Mouse (Mus musculus) liver, adult 2 months (tissue): Measurements from ENCODE around the gene Lrrtm3. TPM values are rescaled to one million over a fixed set of nuclear protein-coding genes. Genes with fewer than 3 reads are reported as not detected.

Experiments
- DNase-seq: peaks from one replicate; pipeline ENCODE4 v3.0.0-alpha.2; 2011; ENCODE audit warnings: low read depth, low spot score; ENCODE audit errors: extremely low read depth
- H3K27ac ChIP-seq: fragments of 200-500 bp; replicated peaks from 2 replicates; pipeline ENCODE4 v1.5.1; 2012; ENCODE audit warnings: low read depth, mild to moderate bottlenecking, control low read depth, inconsistent platforms, low read length; ENCODE audit not compliant: insufficient read depth
- H3K27me3 ChIP-seq: fragments of 200-500 bp; 2 replicates; pipeline ENCODE4 v1.6.1; 2012; ENCODE audit warnings: mild to moderate bottlenecking, moderate library complexity, low read length, inconsistent platforms; ENCODE audit not compliant: control insufficient read depth, insufficient read depth
- H3K36me3 ChIP-seq: fragments of 200-500 bp; 2 replicates; pipeline ENCODE4 v1.6.1; 2012; ENCODE audit warnings: low read length, inconsistent platforms; ENCODE audit not compliant: control insufficient read depth, insufficient read depth
- H3K4me1 ChIP-seq: fragments of 200-500 bp; 2 replicates; pipeline ENCODE4 v1.6.1; 2011; ENCODE audit warnings: low read length; ENCODE audit not compliant: control insufficient read depth, insufficient read depth
- H3K4me3 ChIP-seq: fragments of 200-500 bp; 2 replicates; pipeline ENCODE4 v1.5.1; 2011; ENCODE audit warnings: low read depth, mild to moderate bottlenecking, control low read depth, low read length, moderate library complexity; ENCODE audit not compliant: insufficient read depth
- H3K79me2 ChIP-seq: fragments of 200-500 bp; 2 replicates; pipeline ENCODE4 v1.6.1; 2012; ENCODE audit warnings: inconsistent platforms, mild to moderate bottlenecking, low read length, moderate library complexity; ENCODE audit not compliant: control insufficient read depth, insufficient read depth
- H3K9ac ChIP-seq: fragments of 200-500 bp; 2 replicates; pipeline ENCODE4 v1.6.1; 2012; ENCODE audit warnings: low read depth, mild to moderate bottlenecking, control low read depth, inconsistent platforms, low read length
- CTCF ChIP-seq: fragments of 200-500 bp; IDR thresholded peaks from 2 replicates; pipeline ENCODE4 v1.5.1; 2011; ENCODE audit warnings: low read depth, low read length, control low read depth
- POLR2A ChIP-seq: fragments of 200-500 bp; IDR thresholded peaks from 2 replicates; pipeline ENCODE4 v1.6.1; 2011; ENCODE audit warnings: low read length, control low read depth; ENCODE audit not compliant: insufficient read depth; ENCODE audit errors: extremely low read depth
- WGBS: fragments of 180-500 bp; shearing (Covaris S2); methylation state at CpG from one replicate; pipeline ENCODE4 v1.1.7; 2018; 5-methylcytosine and 5-hydroxymethylcytosine counted together
- polyA plus RNA-seq: library from polyadenylated mRNA; depleted of rRNA; stranded (reverse); fragments of >200 nt; gene quantifications from 2 replicates; pipeline ENCODE4 v1.2.3, GENCODE M21; 2012
- total RNA-seq: library from RNA; depleted of rRNA; stranded (reverse); fragments of >200 nt; gene quantifications from 2 replicates; pipeline ENCODE4 v1.2.3, GENCODE M21; 2014

Lrrtm3 gene
- total and polyA plus RNA-seq, 2 experiments = not detected

DNA sequence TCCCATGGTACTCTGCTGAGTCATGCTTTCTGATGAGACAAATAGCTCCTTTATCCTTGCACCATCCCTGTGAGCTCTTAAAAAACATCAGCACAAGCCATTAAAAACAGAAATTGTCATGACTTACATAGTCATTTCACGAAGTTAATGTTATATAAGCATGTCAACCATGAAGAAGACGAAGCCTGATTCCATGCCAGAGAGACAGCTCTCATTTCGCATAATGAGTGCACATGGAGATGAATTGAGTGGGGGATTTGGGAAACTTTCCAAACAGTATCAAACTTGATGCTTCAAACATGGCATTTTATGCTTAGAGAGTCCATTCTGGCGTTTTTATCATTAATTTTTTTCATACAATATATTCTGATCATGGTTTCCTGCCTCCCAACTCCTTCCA is 104.5 kb downstream of the Lrrtm3 start:
- Histone ChIP-seq H3K27ac (no peak overlapping the region), H3K9ac (no peak overlapping the region), H3K4me3 (no peak overlapping the region), H3K79me2 (no peaks in the 10 kb centered on the region), H3K36me3 (no peaks in the 10 kb centered on the region), H3K4me1 (no peaks in the 10 kb centered on the region), H3K27me3 (no peaks in the 10 kb centered on the region)
- WGBS = 69% methylated on average over 4 of the region's 4 CpGs
- TF ChIP-seq POLR2A = no peak
- TF ChIP-seq CTCF = no peak
- no peak for DNase-seq

DNA sequence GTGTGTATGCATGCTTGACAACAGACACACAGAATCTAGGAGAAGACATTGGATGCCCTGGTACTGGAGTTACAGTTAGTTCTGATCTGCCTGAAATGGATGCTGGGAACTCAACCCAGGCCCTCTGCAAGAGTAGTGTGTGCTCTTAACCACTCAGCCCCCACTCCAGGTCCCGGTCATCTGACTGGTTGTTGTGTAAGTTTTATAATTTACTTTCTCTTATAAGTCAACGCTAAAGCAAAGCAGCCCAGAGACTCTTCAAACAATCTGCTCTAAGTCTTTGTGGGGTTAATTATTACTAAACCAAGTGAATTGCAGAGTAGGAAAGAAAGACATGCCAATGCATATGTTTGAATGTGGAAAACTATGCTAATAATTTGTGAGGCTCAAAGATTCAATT is 110.7 kb downstream of the Lrrtm3 start:
- TF ChIP-seq CTCF (no peak), POLR2A (no peak)
- Histone ChIP-seq H3K27me3 (no peaks in the 10 kb centered on the region), H3K4me1 (no peaks in the 10 kb centered on the region), H3K79me2 (no peaks in the 10 kb centered on the region), H3K4me3 (no peak overlapping the region), H3K9ac (no peak overlapping the region), H3K27ac (no peak overlapping the region), H3K36me3 (no peaks in the 10 kb centered on the region)
- 38% methylated on average over 2 of the region's 2 CpGs for WGBS
- no peak for DNase-seq

DNA sequence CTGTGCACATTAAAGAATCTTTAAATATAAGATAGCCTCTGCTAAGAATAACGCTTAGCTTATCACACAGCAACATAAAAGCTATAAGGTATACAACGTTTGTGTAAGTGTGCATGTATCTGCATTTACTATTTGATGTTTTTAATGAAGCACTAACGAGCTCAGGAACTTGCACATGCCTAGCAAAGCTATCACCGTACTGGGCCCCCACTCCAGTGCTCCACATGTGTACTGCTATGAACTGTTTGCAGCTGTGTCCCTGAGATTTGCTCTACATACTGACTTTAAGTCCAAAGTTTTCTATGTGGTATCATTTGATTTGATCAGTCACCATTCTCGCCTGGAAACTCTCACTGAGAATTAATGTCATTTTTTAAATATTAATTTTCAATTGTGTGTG is 111.1 kb downstream of the Lrrtm3 start:
- H3K36me3 ChIP-seq = no peaks in the 10 kb centered on the region
- DNase-seq = no peak
- TF ChIP-seq POLR2A (no peak), CTCF (no peak)
- no peak overlapping the region for H3K4me3 ChIP-seq
- no peak overlapping the region for H3K9ac ChIP-seq
- no peaks in the 10 kb centered on the region for H3K79me2 ChIP-seq
- no peak overlapping the region for H3K27ac ChIP-seq
- 82% methylated on average over 5 of the region's 5 CpGs for WGBS
- H3K27me3 ChIP-seq = no peaks in the 10 kb centered on the region
- no peaks in the 10 kb centered on the region for H3K4me1 ChIP-seq

DNA sequence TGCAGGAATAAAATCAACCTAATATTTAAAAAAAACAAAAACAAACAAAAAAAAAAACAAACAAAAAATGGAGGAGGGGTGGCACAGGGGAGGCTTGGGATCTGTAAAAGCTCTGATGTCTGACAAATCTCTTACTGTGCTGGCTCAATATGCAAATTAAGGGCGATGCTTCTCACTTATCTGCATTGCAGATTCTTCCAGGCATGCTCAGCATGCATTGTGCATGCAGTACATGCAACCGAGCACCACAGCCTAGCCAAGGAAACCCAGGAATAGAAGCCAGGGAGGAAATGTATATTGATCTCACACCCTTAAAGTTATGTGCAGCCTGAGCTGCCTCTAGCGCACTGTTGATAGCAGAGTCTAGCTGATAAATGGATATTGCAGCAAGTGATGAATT is 111.5 kb downstream of the Lrrtm3 start:
- Histone ChIP-seq H3K27ac (no peak overlapping the region), H3K4me1 (no peaks in the 10 kb centered on the region), H3K36me3 (no peaks in the 10 kb centered on the region), H3K4me3 (no peak overlapping the region), H3K9ac (no peak overlapping the region), H3K27me3 (no peaks in the 10 kb centered on the region), H3K79me2 (no peaks in the 10 kb centered on the region)
- TF ChIP-seq CTCF (no peak), POLR2A (no peak)
- no peak for DNase-seq
- 64% methylated on average over 3 of the region's 3 CpGs for WGBS

DNA sequence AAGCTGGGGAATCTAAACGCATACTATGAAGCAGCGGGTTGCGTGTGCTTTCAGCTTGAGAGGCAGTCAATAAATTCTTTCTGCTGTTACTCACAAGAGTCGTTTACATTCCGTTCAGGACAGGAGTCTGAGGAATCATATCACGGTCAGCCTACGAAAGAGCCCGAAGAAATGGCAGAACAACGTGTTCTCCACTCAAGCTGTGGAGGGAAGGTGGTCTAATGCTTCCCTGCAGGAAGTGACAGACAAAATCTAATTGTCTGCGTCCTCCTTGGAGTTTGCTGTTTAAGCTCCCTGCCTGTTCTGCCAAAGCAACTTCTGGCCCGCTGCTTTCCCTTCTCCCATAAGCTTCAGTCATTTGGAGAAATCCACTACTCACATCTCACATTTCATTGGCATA is 112.0 kb downstream of the Lrrtm3 start:
- WGBS = 35% methylated on average over 11 of the region's 11 CpGs
- Histone ChIP-seq H3K27ac (no peak overlapping the region), H3K36me3 (no peaks in the 10 kb centered on the region), H3K4me3 (no peak overlapping the region), H3K27me3 (no peaks in the 10 kb centered on the region), H3K9ac (no peak overlapping the region), H3K4me1 (no peaks in the 10 kb centered on the region), H3K79me2 (no peaks in the 10 kb centered on the region)
- DNase-seq = no peak
- TF ChIP-seq POLR2A = no peak
- TF ChIP-seq CTCF = no peak

DNA sequence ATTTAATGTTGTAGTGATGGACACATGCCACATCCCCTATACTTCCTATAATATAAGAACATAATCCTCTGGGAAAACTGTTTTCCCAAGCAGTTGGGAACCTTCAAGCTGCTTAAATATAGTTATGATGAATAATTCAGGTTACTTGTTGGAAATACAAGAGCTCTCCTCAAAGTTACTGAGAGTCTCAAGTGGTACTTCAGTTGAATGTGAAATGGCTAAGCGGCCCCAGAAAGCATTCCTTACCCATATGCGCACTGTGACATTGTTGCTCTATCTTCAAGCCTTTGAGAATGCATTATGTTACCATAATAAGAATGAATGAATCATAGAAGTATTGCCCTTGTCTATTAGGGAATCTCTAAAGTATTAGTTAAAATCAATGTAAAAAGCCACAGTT is 117.8 kb downstream of the Lrrtm3 start:
- Histone ChIP-seq H3K4me1 (no peaks in the 10 kb centered on the region), H3K9ac (no peak overlapping the region), H3K27ac (no peak overlapping the region), H3K4me3 (no peak overlapping the region), H3K27me3 (no peaks in the 10 kb centered on the region), H3K79me2 (no peaks in the 10 kb centered on the region), H3K36me3 (no peaks in the 10 kb centered on the region)
- DNase-seq = no peak
- TF ChIP-seq POLR2A = no peak
- TF ChIP-seq CTCF = no peak
- WGBS = 94% methylated on average over 2 of the region's 2 CpGs
